Mouse (Mus musculus): ENCODE results near the gene Cd200r4. TPM values are rescaled to one million over a fixed set of nuclear protein-coding genes. Genes with fewer than 3 reads are reported as not detected.

Gene Cd200r4
- not detected in 2 replicates for total RNA-seq (2014; rRNA removed; ENCODE audit: low replicate concordance)
- 0.14 TPM in 1 of 2 replicates, not detected in the other for polyA plus RNA-seq (2015; fragmentation: Nextera tagmentation; extraction: Ambion mirVana)

DNA sequence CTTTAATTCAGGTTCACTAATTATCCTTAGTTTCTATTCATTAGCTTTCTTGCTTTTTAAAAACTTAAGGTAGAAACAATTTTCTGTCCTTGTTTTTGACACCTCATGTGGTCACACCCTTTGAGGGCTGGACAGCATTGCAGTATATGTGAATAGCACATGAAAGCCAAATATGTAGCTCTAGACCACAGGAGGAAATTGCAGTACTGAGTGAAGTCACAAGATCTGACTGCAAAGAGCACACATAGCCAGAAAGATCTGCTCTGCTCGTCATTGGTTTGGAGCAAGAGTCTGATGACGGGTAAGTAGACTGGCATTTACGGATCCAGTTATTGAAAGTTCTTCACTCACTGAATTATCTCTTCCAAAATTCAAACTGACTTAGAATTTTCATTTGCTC is at the start of gene Cd200r4:
TSS of gene Cd200r4 (plus strand) at position 190 of the 400 bp plus-strand sequence.
- Histone ChIP-seq H3K27me3 (ENCODE audit: control insufficient read depth, insufficient read depth, low read length) (no peaks in the 10 kb centered on the region), H3K4me2 (ENCODE audit: low read depth, low read length) (no peak within 1 kb of the TSS), H3K9ac (replicated peaks; ENCODE audit: low read depth, low read length) (no peak within 1 kb of the TSS), H3K9me3 (replicated peaks; ENCODE audit: control insufficient read depth, low read length) (no peaks in the 10 kb centered on the region), H3K4me3 (ENCODE audit: low read depth, low read length) (no peak within 1 kb of the TSS), H3K36me3 (replicated peaks; ENCODE audit: control insufficient read depth, insufficient read depth, low read length) (no peaks in the 10 kb centered on the region), H3K4me1 (ENCODE audit: control insufficient read depth, insufficient read depth) (no peaks in the 10 kb centered on the region), H3K27ac (ENCODE audit: low read depth) (no peak within 1 kb of the TSS)
- TF ChIP-seq CTCF (IDR thresholded peaks at IDR 0.05; ENCODE audit: low read depth), result no peak
- TF ChIP-seq EP300 (IDR thresholded peaks at IDR 0.05; ENCODE audit: low read depth), result no peak
- 76% methylated on average over 3 of the region's 3 CpGs for WGBS
- ATAC-seq (ENCODE audit: insufficient read depth, low read depth) (no peak), DNase-seq (ENCODE audit: low spot score) (no peak)

DNA sequence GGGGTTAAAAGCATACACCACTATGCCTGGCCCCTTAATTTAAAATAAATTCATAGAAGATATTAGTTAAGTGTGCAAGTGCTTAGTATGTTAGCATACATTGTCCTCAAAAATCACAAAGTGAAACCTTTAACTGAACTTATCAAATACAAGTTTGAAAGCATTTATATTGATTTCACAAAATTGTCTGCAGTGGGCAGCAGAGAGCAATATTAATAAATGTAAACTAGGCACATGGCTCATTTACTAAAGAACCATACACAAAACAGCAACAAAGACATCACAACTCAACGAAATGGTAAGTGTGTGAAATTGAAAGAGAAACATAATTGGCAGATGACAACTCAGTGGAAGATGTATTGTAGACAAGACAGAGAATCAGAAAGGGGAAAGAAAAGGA is 49.7 kb upstream of the Cd200r4 start:
- Histone ChIP-seq H3K4me2 (ENCODE audit: low read depth, low read length) (no peak overlapping the region), H3K9ac (replicated peaks; ENCODE audit: low read depth, low read length) (no peak overlapping the region), H3K4me1 (ENCODE audit: control insufficient read depth, insufficient read depth) (no peaks in the 10 kb centered on the region), H3K4me3 (ENCODE audit: low read depth, low read length) (no peak overlapping the region), H3K9me3 (replicated peaks; ENCODE audit: control insufficient read depth, low read length) (no peaks in the 10 kb centered on the region), H3K27me3 (ENCODE audit: control insufficient read depth, insufficient read depth, low read length) (no peaks in the 10 kb centered on the region), H3K27ac (ENCODE audit: low read depth) (no peak overlapping the region), H3K36me3 (replicated peaks; ENCODE audit: control insufficient read depth, insufficient read depth, low read length) (no peaks in the 10 kb centered on the region)
- WGBS, result 50% methylated on average over 1 of the region's 1 CpGs
- no peak for TF ChIP-seq EP300 (IDR thresholded peaks at IDR 0.05; ENCODE audit: low read depth)
- peak; percentile 33; the same call in 1 of the 2 replicates for TF ChIP-seq CTCF (IDR thresholded peaks at IDR 0.05; ENCODE audit: low read depth)
- no peak for DNase-seq (ENCODE audit: low spot score)
- no peak for ATAC-seq (ENCODE audit: insufficient read depth, low read depth)

DNA sequence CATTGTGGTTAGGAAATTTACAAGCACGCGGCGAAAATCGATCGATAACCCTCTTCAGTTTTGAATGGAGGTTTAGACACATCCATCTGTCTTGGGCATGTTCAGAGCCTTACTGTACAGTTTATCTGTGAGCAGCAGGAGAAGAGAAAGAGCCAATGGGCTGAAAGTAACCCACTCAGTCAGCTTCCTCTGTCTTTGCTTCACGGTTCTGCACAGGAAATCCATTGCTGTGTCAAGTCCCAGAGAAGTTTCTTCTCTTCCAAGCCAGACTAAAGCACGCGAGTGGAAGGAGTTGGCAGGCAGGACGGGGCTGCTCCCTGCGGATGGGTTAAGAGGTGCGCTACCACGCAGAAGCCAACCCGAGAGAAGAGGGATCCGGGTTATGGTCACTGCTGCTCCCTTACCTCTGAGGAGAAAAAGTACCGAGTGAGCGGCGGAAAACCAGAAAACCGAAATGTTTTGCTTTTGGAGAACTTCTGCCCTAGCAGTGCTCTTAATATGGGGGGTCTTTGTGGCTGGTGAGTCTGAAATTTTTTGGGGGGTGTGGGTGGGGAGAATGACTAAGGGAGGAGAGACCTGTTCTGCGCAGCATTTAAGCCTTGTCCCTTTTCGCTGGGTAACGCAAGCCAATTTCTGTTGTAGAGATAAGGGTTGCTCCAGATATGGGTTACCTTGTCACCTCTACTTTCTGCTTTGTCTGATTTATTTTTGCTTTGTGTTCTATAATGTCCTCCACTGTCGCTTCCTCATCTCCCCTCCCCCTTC is 45.8 kb upstream of the Cd200r4 start, which contains the start of gene Cd200r1:
TSS of gene Cd200r1 (plus strand) at position 182 of the 765 bp plus-strand sequence.
- 60% methylated on average over 22 of the region's 22 CpGs for WGBS
- H3K27ac ChIP-seq (ENCODE audit: low read depth), result no peak within 1 kb of the TSS
- H3K4me1 ChIP-seq (ENCODE audit: control insufficient read depth, insufficient read depth), result no peaks in the 10 kb centered on the region
- no peak within 1 kb of the TSS for H3K9ac ChIP-seq (replicated peaks; ENCODE audit: low read depth, low read length)
- no peak for ATAC-seq (ENCODE audit: insufficient read depth, low read depth)
- no peak for DNase-seq (ENCODE audit: low spot score)
- H3K4me2 ChIP-seq (ENCODE audit: low read depth, low read length), result peak within 1 kb of the TSS; percentile 52
- peak within 1 kb of the TSS; percentile 26 for H3K4me3 ChIP-seq (ENCODE audit: low read depth, low read length)
- no peaks in the 10 kb centered on the region for H3K27me3 ChIP-seq (ENCODE audit: control insufficient read depth, insufficient read depth, low read length)
- H3K36me3 ChIP-seq (replicated peaks; ENCODE audit: control insufficient read depth, insufficient read depth, low read length), result no peaks in the 10 kb centered on the region
- TF ChIP-seq CTCF (IDR thresholded peaks at IDR 0.05; ENCODE audit: low read depth) (no peak), EP300 (IDR thresholded peaks at IDR 0.05; ENCODE audit: low read depth) (no peak)
- H3K9me3 ChIP-seq (replicated peaks; ENCODE audit: control insufficient read depth, low read length), result no peaks in the 10 kb centered on the region

DNA sequence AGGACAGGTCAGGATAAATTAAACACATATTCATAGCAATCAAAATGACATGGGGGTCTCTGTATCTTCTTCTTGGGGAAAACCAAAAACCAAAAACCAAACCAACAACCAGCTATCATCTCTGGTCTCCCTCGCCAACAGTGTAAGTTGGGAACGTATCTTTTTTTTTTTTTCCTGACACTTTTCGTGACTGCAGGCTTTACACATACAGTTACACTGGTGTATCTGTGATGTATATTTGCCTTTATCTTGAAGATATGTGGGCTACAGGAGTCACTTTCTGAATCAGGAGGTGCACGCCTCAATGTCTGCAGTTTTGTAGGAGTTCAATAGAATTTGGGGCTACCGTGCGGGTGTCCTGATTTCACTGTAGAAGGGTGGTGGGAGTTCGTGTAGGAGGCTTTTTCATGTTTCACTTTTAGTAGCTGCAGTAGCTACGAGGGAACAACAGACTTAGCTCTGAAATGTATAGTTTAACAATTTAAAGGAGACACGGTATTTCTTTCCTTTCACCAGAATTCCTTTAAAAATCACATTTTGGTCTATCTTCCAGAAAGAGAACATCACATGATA is 45.1 kb upstream of the Cd200r4 start:
- Histone ChIP-seq H3K36me3 (replicated peaks; ENCODE audit: control insufficient read depth, insufficient read depth, low read length) (no peaks in the 10 kb centered on the region), H3K4me1 (ENCODE audit: control insufficient read depth, insufficient read depth) (no peaks in the 10 kb centered on the region), H3K27me3 (ENCODE audit: control insufficient read depth, insufficient read depth, low read length) (no peaks in the 10 kb centered on the region), H3K4me2 (ENCODE audit: low read depth, low read length) (peak overlapping the region; percentile 52), H3K4me3 (ENCODE audit: low read depth, low read length) (peak overlapping the region; percentile 26), H3K9ac (replicated peaks; ENCODE audit: low read depth, low read length) (no peak overlapping the region), H3K9me3 (replicated peaks; ENCODE audit: control insufficient read depth, low read length) (no peaks in the 10 kb centered on the region), H3K27ac (ENCODE audit: low read depth) (no peak overlapping the region)
- 59% methylated on average over 9 of the region's 9 CpGs for WGBS
- no peak for TF ChIP-seq CTCF (IDR thresholded peaks at IDR 0.05; ENCODE audit: low read depth)
- no peak for TF ChIP-seq EP300 (IDR thresholded peaks at IDR 0.05; ENCODE audit: low read depth)
- ATAC-seq (ENCODE audit: insufficient read depth, low read depth) (no peak), DNase-seq (ENCODE audit: low spot score) (no peak)

DNA sequence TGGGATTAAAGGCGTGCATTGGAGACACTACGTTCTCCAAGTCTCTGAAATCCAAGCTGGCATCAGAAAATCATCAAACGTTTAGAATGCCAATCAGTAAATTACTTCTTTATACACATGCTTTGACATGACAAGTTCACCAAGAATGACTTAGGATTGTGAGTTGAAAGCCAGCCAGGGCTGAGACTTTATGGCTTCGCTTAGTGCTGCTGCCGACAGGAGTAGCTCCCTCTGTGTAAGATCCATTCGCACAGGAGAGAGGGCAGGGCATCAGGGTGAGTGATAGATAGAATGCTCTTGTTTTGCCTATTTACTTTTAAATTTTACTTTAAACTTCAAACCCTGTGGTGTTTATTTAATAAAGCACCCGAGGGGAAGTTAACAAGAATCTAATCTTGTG is 44.0 kb upstream of the Cd200r4 start:
- no peak for TF ChIP-seq EP300 (IDR thresholded peaks at IDR 0.05; ENCODE audit: low read depth)
- TF ChIP-seq CTCF (IDR thresholded peaks at IDR 0.05; ENCODE audit: low read depth), result no peak
- 76% methylated on average over 7 of the region's 7 CpGs for whole genome bisulfite sequencing
- H3K4me3 ChIP-seq (ENCODE audit: low read depth, low read length), result no peak overlapping the region
- H3K27me3 ChIP-seq (ENCODE audit: control insufficient read depth, insufficient read depth, low read length), result no peaks in the 10 kb centered on the region
- H3K9ac ChIP-seq (replicated peaks; ENCODE audit: low read depth, low read length), result no peak overlapping the region
- no peaks in the 10 kb centered on the region for H3K36me3 ChIP-seq (replicated peaks; ENCODE audit: control insufficient read depth, insufficient read depth, low read length)
- H3K4me2 ChIP-seq (ENCODE audit: low read depth, low read length), result no peak overlapping the region
- H3K4me1 ChIP-seq (ENCODE audit: control insufficient read depth, insufficient read depth), result no peaks in the 10 kb centered on the region
- no peaks in the 10 kb centered on the region for H3K9me3 ChIP-seq (replicated peaks; ENCODE audit: control insufficient read depth, low read length)
- no peak for ATAC-seq (ENCODE audit: insufficient read depth, low read depth)
- DNase-seq (ENCODE audit: low spot score), result no peak
- H3K27ac ChIP-seq (ENCODE audit: low read depth), result no peak overlapping the region

Data from heart, postnatal 0 days (tissue).